Mouse (Mus musculus) spleen, adult 2 months (tissue): ENCODE data around the gene Usp12. TPM values are rescaled to one million over a fixed set of nuclear protein-coding genes. Genes with fewer than 3 reads are reported as not detected.

Experiments
- DNase-seq, 2 experiments: peaks; one replicate each; pipeline versions ENCODE4 v3.0.0 to v3.0.0-alpha.2; 2012 to 2021; ENCODE audit warnings: low spot score in 2 of 2, low read depth in 1 of 2
- H3K27ac ChIP-seq: fragments of 200-500 bp; 2 replicates; pipeline ENCODE4 v1.5.1; 2012; ENCODE audit warnings: low read length, inconsistent platforms; ENCODE audit not compliant: insufficient read depth
- H3K27me3 ChIP-seq: fragments of 200-500 bp; 2 replicates; pipeline ENCODE4 v1.6.1; 2012; ENCODE audit warnings: mild to moderate bottlenecking, moderate library complexity, low read length, inconsistent platforms; ENCODE audit not compliant: control insufficient read depth, insufficient read depth
- H3K36me3 ChIP-seq: fragments of 200-500 bp; 2 replicates; pipeline ENCODE4 v1.6.1; 2012; ENCODE audit warnings: mild to moderate bottlenecking, low read length, inconsistent platforms; ENCODE audit not compliant: control insufficient read depth, insufficient read depth
- H3K4me1 ChIP-seq: fragments of 200-500 bp; 2 replicates; pipeline ENCODE4 v1.6.1; 2011; ENCODE audit warnings: inconsistent platforms; ENCODE audit not compliant: control insufficient read depth, insufficient read depth, insufficient read length
- H3K4me3 ChIP-seq: fragments of 200-500 bp; 2 replicates; pipeline ENCODE4 v1.5.1; 2011; ENCODE audit warnings: mild to moderate bottlenecking, inconsistent platforms; ENCODE audit not compliant: insufficient read depth, insufficient read length; ENCODE audit errors: extremely low read depth
- CTCF ChIP-seq: fragments of 200-500 bp; IDR thresholded peaks from 2 replicates; pipeline ENCODE4 v1.5.1; 2011; ENCODE audit warnings: mild to moderate bottlenecking, inconsistent platforms; ENCODE audit not compliant: insufficient read depth, insufficient read length, insufficient replicate concordance; ENCODE audit errors: extremely low read depth
- POLR2A ChIP-seq: fragments of 200-500 bp; IDR thresholded peaks from 2 replicates; pipeline ENCODE4 v1.6.1; 2011; ENCODE audit warnings: low read depth, low read length, inconsistent platforms
- WGBS: fragments of 180-500 bp; shearing (Covaris S2); methylation state at CpG from one replicate; pipeline ENCODE4 v1.1.7; 2018; 5-methylcytosine and 5-hydroxymethylcytosine counted together
- polyA plus RNA-seq: library from polyadenylated mRNA; depleted of rRNA; stranded (reverse); fragments of >200 nt; gene quantifications from 2 replicates; pipeline ENCODE4 v1.2.3, GENCODE M21; 2012

The Usp12 gene
- polyA plus RNA-seq, 1 experiment: 14.3 TPM

GRCm38 (mm10) chr5:146770002-146770848 is 24.6 kb downstream of the Usp12 start:
- no peaks in the 10 kb centered on the region for H3K27me3 ChIP-seq
- DNase-seq: no peak
- no peak for TF ChIP-seq POLR2A
- no peak for TF ChIP-seq CTCF
- H3K27ac ChIP-seq: no peak overlapping the region
- 74% methylated on average over 15 of the region's 15 CpGs for WGBS
- no peak overlapping the region for H3K4me3 ChIP-seq
- peaks cover 2% of the 10 kb centered on the region; the same call in 1 of the 2 replicates for H3K36me3 ChIP-seq
- peaks cover 14% of the 10 kb centered on the region; the same call in 1 of the 2 replicates for H3K4me1 ChIP-seq

GRCm38 (mm10) chr5:146765791-146766190 is 29.0 kb downstream of the Usp12 start:
- Histone ChIP-seq H3K36me3 (peaks cover 13% of the 10 kb centered on the region), H3K27me3 (no peaks in the 10 kb centered on the region), H3K27ac (no peak overlapping the region), H3K4me1 (peaks cover 5% of the 10 kb centered on the region; the same call in 1 of the 2 replicates), H3K4me3 (no peak overlapping the region)
- no peak for TF ChIP-seq POLR2A
- no peak for TF ChIP-seq CTCF
- DNase-seq: no peak
- 93% methylated on average over 5 of the region's 5 CpGs for WGBS

- no peak overlapping the region for H3K27ac ChIP-seq
- no peaks in the 10 kb centered on the region for H3K4me1 ChIP-seq
- no peak overlapping the region for H3K4me3 ChIP-seq
- TF ChIP-seq CTCF: no peak
- no peak for TF ChIP-seq POLR2A
- H3K27me3 ChIP-seq: no peaks in the 10 kb centered on the region
- peaks cover 20% of the 10 kb centered on the region for H3K36me3 ChIP-seq
- DNase-seq: no peak
- 86% methylated on average over 6 of the region's 6 CpGs for WGBS
Observed at GRCm38 (mm10) chr5:146759159-146759558, 35.6 kb downstream of the Usp12 start.

- 58% methylated on average over 6 of the region's 6 CpGs for WGBS
- Histone ChIP-seq H3K4me3 (no peak overlapping the region), H3K27me3 (no peaks in the 10 kb centered on the region), H3K36me3 (peaks cover 25% of the 10 kb centered on the region), H3K4me1 (no peaks in the 10 kb centered on the region), H3K27ac (no peak overlapping the region)
- DNase-seq: no peak
- TF ChIP-seq CTCF (no peak), POLR2A (no peak)
Observed at GRCm38 (mm10) chr5:146757921-146758320, 36.9 kb downstream of the Usp12 start.

- TF ChIP-seq POLR2A: no peak
- no peak for TF ChIP-seq CTCF
- peaks cover 24% of the 10 kb centered on the region for H3K36me3 ChIP-seq
- H3K27ac ChIP-seq: no peak overlapping the region
- H3K4me1 ChIP-seq: no peaks in the 10 kb centered on the region
- no peaks in the 10 kb centered on the region for H3K27me3 ChIP-seq
- no peak overlapping the region for H3K4me3 ChIP-seq
- no peak for DNase-seq
- 86% methylated on average over 5 of the region's 5 CpGs for WGBS
Observed at GRCm38 (mm10) chr5:146757316-146757715, 37.5 kb downstream of the Usp12 start.

- WGBS: 92% methylated on average over 8 of the region's 8 CpGs
- DNase-seq: no peak
Observed at GRCm38 (mm10) chr5:146753181-146753580, 41.6 kb downstream of the Usp12 start.

GRCm38 (mm10) chr5:146750958-146751357 is 43.8 kb downstream of the Usp12 start:
- H3K4me3 ChIP-seq: no peak overlapping the region
- 81% methylated on average over 7 of the region's 7 CpGs for WGBS
- DNase-seq: no peak
- TF ChIP-seq CTCF: no peak
- no peak for TF ChIP-seq POLR2A
- H3K27me3 ChIP-seq: no peaks in the 10 kb centered on the region
- H3K36me3 ChIP-seq: peaks cover 41% of the 10 kb centered on the region
- no peak overlapping the region for H3K27ac ChIP-seq
- no peaks in the 10 kb centered on the region for H3K4me1 ChIP-seq

More at GRCm38 (mm10) chr5:146753181-146753580, 41.6 kb downstream of the Usp12 start:
- Histone ChIP-seq H3K27ac (no peak overlapping the region), H3K4me1 (no peaks in the 10 kb centered on the region), H3K27me3 (no peaks in the 10 kb centered on the region), H3K36me3 (peaks cover 42% of the 10 kb centered on the region), H3K4me3 (no peak overlapping the region)
- TF ChIP-seq CTCF (no peak), POLR2A (no peak)
